Mouse (Mus musculus) right cerebral cortex, adult 18-20 months (tissue): ENCODE measurements around the gene Cadm4.
"Not testable (repeated sequence)": the region's sequence is repeated elsewhere in the genome, so short reads cannot be mapped to it uniquely, and the experiment has no call there.

Source experiments
- DNase-seq: peaks from one replicate; pipeline ENCODE4 v3.0.0; 2022; ENCODE audit warnings: mixed read lengths

Cadm4 gene

DNA sequence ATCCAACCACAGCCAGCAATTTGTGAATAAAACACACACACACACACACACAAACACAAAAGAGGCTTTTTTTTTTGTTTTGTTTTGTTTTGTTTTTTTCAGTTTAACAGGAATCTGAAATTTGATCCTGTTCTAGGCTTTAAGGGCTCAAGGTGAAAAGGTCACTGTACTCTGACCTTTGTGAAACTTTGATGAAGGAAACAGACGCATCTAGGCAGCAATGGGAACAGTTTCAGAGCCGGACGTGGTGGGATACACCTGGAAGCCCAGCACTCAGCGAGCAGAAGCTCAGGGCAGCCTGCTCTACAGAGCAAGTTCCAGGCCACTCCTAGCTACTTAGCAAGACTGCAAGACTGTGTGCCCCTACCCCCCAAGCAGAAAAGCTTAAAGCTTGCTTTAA, 23.0 kb downstream of the Cadm4 start:
- no peak for DNase-seq

DNA sequence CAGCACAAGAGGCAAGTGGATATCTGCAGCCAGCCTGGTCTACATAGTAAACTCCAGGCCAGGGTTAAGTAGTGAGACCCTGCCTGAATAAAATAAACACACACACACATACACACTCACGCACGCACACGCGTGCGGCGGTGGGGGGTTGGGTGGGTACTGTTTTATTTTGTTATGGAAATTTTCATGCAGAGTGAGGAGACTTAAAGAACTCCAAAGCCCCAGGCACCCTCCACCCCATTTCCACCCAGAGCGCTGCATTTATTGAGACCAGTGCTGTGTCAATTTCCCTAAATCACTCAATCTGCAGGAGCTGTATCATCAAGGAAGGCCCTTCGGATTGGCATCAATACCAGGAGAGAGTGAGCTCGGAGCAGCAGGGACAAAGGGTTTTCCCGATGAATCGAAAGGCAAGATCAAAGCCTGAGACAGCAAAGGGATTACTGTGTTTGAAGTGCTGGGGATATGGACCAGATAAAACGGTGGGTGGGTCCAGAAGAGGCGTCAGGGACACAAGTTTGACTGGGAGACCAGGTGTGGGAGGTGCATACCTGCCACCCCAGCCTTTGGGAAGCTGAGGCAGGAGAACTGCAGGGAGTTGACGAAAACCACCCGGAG, 23.7 kb downstream of the Cadm4 start:
- DNase-seq = no peak

DNA sequence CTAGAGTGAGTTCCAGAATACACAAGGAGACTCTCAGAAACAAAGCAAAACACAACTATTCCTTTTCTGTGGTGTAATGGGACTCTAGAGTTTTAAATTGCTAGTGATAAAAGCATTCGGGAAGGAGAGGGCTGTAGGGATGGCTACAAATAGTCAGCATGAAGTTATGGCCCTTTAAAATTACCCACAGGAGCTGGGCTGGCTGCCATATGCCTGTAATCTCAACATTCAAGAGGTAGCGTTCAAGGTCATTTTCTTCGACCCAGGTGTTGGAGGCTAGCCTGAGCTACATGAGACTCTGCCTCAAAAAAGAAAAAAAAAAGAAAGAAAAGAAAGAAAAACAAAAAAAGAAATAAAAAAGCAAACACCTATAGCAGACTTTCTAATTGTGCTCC, 24.2 kb downstream of the Cadm4 start:
- DNase-seq = no peak

DNA sequence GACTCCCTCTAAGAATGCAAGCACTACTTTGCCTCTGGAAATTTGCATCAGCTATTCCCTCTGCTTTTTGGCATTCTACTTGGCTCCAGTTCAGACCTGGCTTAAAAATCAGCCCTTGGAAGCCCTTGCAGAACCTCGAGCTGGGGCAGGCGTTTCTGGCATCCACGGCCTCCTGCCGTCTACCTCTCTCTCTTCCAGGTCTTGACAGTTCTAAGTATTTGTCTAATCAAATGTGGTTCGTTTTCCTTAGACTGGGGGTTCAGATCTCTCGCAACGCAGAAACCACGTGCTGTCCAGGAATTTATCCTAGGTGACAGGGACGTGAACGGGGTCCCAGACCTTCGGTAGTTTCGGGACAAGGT, 24.6 kb downstream of the Cadm4 start:
- DNase-seq = peak; percentile 63

DNA sequence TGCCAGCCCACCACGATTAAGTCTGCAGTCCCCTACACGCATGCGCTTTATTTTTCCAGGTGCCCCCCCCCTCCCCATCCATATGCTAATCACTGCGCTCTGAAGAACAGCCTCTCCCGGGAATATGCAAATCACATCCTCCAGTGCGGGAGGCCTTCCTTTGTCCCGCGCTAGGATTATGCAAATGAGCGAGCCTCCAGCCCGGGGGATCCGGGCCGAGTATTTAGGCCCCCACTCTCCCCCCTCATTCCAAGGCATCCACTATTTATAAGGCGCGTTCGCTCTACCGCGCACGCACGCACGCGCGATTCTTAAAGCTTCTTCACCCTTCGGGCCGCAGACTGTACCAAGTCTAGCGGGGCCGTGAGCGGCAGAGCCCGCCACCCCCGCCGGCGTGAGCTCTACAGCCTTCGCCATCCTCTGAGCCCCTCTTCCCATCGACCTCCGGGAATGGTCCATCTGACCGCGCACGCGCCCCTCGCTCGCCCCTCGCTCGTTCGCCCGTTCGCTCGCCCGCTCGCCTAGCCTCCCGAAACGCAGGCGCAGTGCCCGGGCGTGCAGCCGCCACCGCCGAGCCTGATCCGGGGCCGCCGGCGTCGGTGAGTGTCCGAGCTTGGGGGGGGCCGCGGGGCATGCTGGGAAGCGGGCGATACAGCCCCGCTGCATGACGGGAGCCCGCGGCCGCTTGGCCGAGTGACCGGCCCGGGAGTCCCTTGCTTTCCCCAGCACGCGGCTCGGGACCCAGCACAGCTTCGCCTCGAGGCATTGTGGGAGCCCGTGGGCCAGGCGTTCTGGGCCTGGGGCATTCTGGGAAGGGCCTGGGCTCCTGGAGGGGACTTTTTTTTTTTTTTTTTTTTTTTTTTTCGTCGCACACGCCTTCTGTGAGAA, 25.3 kb downstream of the Cadm4 start, which contains the start of gene Zfp428:
Gene Zfp428, plus strand, starts transcription at position 169 of the 888 bp plus-strand sequence.
- peak; percentile 89 for DNase-seq

DNA sequence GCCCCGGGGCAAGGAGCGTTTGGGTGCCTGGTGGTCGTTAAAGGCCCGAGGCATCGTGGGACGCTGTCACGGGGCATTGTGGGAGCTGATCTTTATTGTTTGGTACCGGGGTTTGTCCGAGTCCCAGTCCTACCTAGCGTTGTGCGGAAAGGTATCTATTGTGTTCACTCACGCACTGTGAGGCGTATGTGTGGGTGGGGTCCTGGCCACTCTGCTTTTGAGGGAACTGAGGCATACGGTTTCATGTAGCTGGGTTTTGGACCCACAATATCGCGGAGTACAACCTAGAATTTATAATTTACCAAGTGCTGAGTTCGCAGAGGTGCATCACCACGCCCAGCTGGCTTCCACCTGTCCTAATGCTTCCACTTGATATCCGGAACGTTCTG, 25.9 kb downstream of the Cadm4 start:
- DNase-seq = no peak

DNA sequence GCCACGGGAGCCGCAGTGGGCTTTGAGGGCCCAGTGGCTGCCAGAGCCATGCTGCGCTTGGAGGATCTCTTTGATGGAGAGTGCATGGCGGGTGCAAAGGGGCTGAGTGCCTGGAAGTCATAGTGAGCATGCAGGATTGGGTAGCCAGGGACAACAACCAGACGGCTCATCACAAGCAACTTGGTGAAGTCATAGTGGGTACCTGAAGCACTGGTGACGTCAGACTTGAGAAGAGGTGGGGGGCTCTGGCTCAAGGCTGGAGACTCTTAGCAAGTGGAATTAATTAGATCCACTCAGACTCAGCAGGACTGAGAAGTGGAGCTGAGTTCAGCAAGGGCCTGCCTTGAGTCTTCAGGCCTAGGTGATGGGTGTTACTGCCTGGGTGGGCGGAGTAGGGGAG, 30.5 kb downstream of the Cadm4 start, which contains the start of gene AC161166.1:
Gene AC161166.1, minus strand, starts transcription at position 101 of the 400 bp plus-strand sequence.
- DNase-seq = no peak

DNA sequence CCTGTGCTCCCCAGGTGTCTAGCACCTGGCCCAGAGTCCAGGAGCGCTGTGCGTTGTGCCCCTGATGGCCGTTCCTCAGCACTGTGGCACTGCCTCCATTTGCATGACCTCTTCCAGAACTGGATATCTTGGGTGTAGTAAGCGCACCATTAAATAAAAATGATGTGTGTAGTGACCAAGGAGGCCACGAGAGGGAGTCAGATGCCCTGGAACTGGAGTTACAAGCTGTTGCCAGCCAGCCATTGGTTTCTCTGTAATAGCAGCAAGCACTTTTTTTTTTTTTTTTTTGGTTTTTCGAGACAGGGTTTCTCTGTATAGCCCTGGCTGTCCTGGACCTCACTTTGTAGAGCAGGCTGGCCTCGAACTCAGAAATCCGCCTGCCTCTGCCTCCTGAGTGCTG, 34.5 kb downstream of the Cadm4 start:
- not testable (repeated sequence) for DNase-seq

DNA sequence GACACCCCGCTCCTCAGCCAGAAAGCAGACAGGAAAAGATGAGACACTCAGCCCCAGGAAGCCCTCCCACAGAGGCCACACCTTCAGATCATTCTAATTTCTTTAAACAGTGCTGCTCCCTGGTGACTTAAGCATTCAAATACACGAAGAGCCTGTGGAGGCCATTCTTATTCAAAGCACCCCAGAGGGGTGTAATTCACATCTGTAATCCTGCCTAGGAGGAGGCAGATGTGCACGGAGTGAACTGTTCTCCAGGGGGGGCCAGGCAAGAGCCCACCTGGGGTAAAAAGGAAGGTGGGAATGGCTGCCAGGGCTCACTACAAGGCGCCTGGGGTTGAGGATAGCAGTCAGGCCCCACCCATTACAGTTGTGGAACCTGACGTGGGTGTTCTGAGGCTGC, 35.3 kb downstream of the Cadm4 start:
- no peak for DNase-seq

DNA sequence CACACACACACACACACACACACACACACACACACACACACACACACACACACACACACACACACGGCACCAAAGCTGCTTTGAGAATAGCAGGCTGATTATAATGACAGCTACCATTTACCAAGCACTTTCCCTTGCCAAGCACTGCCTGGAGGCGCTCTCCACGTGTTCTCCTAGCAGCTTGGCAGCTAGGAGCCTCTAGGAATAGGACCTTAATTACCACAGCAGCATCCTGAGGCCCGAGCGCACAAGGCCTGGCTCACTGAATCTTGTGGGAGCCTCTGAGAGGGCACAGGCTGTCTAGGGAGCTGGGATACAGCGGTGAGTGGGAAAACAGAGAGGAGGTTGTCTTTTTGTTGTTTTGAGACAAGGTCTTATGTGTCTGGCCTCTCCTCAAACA, 35.8 kb downstream of the Cadm4 start:
- peak; percentile 77 for DNase-seq

DNA sequence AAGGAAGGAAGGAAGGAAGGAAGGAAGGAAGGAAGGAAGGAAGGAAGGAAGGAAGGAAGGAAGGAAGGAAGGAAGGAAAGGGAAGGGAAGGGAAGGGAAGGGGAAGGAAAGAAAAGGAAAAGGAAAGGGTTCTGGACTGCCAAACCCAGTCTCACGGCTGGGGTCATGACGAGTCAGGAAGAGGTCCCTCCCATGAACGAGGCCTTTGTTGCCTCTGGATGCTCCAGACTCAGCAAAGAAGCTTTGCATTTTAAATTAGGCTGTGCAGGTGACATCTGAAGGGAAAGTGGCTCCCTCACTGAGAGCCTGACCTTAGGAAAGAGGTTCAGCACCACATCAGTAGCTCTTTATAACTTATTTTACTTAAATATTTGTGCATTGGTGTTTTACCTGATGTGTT, 37.3 kb downstream of the Cadm4 start:
- DNase-seq = no peak

DNA sequence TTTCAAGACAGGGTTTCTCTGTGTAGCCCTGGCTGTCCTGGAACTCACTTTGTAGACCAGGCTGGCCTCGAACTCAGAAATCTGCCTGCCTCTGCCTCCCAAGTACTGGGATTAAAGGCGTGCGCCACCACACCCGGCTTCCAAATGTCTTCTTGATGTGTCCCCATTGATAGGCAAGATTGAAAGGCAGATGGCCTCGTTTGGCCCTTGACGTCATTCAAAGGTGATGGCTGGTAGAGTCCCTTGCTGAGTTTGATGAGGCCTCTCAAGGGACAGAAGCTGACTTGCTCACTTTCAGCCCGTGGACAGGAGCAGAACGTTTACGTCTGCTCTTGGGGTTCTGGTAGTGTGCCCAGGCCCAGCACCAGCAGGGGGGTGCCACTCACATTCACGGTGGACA, 38.2 kb downstream of the Cadm4 start:
- DNase-seq = not testable (repeated sequence)

DNA sequence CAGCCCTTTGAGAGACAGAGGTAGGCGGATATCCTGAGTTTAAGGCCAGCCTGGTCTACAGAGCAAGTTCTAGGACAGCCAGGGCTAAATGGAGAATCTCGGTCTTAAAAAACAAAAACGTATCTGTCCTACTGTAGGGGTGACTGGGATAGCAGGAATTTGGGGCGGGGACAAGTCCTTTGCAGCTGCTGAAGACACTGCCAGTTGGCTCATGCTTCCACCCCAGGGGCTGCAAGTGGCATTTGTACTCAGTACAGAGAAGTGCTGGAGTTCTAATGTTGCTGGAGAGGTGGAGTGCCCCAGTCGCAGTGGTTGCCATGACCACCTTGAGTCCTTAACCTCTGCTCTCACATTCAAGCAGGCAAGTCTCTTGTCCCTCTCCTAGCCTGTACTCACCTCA, 41.0 kb downstream of the Cadm4 start:
- DNase-seq = no peak

DNA sequence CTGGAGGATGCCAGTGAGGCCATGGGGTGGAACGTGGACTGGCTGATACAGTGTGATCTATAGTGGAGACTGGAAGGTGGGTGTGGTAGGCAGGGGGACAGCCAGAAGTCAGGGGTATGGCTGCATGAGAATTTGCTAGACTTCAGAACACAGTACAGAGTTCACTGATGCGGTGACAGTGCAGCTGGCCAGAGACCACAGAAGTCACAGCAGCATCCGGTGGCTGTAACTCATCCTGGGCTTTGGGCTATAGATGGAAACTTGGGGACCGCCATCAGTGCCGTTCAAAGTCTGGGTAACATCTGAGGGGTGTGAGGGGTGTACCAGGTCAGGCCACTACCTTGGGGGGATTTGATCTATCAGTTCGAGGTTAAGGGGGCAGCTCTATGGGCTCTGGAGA, 41.9 kb downstream of the Cadm4 start:
- no peak for DNase-seq

DNA sequence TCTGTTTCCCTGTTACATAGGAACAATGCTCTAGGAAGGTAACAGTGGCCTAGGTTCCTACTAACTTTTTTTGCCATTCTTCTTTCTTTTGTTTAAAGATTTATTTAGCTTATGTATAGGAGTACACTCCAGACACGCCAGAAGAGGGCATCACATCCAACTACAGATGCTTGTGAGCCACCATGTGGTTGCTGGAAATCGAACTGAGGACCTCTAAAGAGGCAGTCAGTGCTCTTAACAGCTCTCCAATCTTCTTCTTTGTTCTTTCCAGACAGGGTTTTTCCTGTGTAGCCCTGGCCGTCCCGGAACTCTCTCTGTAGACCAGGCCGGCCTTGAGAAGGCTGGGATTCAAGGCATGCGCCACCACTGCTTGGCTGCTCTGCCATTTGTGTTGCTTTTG, 43.2 kb downstream of the Cadm4 start:
- no peak for DNase-seq

DNA sequence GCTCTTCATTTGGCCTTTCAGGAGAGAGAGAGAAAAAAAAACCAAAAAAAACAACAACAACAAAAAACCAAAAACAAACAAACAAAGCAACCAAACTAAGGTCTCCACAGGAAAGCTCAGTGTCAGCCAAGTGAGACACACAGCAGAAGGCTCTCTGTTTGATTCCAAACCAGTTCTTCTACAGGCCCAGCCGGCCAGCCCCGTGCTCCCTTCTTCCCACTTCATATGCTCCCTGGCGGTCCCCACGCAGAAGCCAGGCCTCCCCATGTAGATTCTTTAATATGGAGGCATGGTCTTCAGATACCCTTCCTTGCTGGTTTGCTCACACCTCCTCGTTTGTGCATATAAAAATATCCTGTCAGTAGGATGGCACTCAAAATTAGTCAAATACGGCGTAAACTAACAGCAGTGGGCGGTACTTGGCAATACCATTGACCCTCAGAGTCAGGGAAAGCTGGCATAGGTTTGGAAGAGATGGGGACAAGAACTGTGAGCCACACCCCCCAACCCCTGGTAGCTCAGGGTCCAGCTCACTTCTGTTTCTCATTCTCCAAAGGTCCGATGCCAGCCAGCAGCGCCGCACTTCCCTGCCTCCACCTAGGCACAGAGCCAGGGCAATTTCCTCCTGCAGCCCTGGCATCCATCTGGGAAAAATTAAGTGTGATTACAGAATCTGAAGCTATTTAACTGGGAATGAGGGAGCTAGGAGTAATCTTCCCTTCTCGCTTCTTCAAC, 44.0 kb downstream of the Cadm4 start:
- DNase-seq = no peak

DNA sequence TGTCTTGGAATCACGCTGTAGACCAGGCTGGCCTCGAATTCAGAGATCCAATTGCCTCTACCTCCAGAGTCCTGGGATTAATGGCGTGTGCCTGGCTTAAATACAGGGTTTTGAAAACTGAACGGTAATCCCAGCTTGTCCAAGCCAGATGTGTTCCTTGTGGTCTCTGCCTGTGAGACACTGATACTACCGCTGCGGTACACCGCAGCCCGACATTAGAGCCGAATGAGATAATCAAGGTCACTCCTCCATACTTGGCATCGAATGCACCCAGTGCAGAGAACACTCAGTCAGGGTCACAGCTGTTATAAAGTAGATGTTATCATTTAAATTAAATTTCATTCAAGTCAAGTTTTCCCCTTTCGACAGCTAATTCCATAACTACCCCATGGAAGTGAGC, 47.0 kb downstream of the Cadm4 start:
- no peak for DNase-seq

DNA sequence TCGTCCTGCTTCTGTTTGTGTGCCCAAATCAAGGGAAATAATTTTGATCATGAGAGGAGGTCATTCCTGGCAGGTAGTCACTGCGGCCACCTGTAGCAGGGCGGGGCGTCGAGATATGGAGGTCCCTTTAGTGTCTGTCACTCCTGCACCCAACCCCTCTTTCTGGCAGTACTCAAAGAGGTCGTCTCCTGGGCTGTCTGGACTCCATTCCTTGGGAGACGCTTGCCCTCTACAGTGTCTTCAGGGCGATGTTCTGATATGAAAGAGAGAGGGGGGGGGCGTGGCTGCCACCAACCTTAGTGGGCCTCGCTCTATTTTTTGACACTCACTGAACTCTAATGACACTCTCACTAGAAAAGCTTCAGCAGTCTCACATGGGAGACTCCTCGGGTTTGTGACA, 47.8 kb downstream of the Cadm4 start:
- no peak for DNase-seq

DNA sequence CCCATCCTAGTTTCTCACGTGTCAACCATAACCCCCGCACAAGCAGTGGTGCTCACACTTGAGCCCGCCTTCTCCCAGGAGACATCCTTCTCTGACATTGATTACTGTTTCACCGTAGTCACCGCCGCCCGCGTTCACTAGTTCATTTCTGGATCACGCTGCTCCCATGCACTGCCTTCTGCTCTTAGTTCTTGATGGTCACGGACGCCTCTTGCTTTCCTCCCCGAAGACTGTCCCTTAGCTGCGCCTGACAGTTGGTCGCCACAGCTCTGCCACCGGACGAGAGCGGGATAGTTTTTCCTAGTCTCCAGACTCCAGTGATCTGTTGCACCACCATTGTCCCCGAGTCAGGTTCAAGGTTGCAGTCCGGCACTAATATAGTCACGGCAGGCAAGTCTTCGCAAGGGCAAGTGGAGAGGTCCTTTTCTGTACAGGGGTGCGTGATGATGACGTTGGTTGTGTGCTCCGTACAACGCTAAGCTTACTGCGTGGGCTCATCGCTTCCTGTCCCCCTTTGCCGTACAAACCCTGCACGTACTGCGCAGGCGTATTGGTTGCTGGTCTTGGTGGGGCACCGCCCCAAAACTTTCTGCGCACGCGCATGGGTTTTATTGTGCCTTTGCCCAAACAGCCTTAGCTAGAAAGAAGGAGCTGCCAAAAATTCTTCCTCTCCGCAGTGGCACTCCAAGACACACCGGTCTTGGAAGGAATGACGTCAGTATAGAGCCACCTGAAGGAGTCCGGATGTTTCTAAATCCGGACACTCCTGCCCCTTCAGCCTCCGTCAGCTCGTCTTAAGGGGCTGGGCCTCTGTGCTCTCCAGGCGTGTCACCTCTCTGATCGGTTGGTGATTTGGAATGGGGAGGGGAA, 48.5 kb downstream of the Cadm4 start, which contains the start of gene Irgq:
Gene Irgq, plus strand, starts transcription at position 628 of the 870 bp plus-strand sequence.
- peak; percentile 100 for DNase-seq

DNA sequence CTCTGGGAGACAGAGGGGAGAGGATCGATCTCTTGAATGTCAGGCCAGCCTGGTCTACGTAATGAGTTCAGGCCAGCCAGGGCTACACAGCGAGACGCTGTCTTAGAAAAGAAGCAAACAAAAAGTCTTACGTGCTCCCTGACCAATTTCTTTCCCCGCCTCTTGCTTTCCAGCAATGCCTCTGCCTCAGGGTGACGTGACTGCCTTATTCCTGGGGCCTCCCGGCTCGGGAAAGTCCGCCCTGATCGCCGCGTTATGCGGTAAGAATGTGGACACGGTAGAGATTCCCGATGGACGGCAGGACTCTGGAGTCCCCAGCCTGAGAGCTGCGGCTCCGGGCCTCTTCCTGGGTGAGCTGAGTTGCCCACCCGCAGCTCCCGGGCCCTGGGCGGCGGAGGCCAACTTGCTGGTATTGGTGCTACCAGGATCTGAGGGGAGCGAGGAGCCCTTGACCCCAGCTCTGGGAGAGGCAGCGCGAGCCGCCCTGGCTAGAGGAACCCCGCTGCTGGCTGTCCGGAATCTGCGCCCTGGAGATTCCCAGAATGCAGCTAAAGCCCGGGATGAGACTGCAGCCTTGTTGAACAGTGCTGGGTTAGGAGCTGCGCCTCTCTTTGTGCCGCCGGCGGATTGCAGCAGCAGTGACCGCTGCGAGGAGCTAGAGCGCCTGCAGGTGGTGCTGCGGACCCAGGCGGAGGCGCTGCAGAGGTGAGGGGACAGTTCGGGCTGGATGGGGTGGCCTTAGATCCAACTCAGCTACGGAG, 49.6 kb downstream of the Cadm4 start:
- DNase-seq = peak; percentile 85

DNA sequence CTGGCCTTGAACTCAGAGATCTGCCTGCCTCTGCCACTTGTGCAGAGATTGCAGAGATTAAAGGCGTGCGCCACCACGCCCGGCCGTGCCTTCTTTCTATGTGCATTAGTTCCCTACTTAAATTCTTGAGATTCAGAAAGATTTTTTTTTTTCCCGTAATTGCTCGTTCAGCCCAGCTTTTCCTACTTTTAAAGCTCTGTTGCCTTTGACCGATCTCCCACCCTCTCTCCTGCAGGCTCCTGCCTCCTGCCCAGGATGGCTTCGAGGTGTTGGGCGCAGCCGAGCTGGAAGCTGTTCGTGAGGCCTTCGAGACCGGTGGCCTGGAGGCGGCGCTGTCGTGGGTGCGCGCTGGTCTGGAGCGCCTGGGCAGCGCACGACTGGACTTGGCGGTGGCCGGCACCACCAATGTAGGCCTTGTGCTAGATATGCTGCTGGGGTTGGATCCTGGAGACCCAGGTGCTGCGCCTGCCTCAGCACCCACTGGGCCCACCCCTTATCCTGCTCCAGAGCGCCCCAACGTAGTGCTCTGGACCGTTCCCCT, 51.3 kb downstream of the Cadm4 start:
- DNase-seq = no peak

DNA sequence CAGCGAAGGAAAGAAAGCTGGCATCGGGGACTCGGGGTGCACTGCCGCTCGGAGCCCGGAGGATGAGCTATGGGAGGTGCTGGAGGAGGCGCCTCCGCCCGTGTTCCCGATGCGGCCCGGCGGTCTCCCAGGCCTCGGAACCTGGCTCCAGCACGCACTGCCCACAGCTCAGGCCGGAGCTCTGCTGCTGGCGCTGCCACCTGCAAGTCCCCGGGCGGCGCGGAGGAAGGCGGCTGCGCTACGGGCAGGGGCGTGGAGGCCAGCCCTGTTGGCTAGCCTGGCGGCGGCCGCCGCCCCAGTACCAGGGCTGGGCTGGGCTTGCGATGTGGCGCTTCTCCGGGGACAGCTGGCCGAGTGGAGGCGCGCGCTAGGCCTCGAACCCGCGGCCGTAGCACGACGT, 52.0 kb downstream of the Cadm4 start:
- DNase-seq = no peak
